Mouse (Mus musculus) kidney, postnatal 0 days (tissue): ENCODE measurements around the gene Copg2. TPM values are rescaled to one million over a fixed set of nuclear protein-coding genes. Genes with fewer than 3 reads are reported as not detected.

Experiments used
- ATAC-seq: fragments of 200-750 bp; cut with Nextera tagmentation; replicated peaks from 2 replicates; pipeline ENCODE4 v1.8.0; 2017; ENCODE audit warnings: low read depth, moderate number of reproducible peaks, moderate TSS enrichment, moderate library complexity; ENCODE audit not compliant: low FRiP score
- DNase-seq: peaks from one replicate; pipeline ENCODE4 v3.0.0-alpha.2; 2016; ENCODE audit warnings: low spot score
- H3K27ac ChIP-seq: fragments of 300-500 bp; sonication (generic); 2 replicates; pipeline ENCODE4 v1.5.1; 2014; ENCODE audit warnings: mild to moderate bottlenecking
- H3K27me3 ChIP-seq: fragments of 300-500 bp; sonication (generic); 2 replicates; pipeline ENCODE4 v1.6.1; 2014; ENCODE audit warnings: low read length, mixed read lengths; ENCODE audit not compliant: insufficient read depth
- H3K36me3 ChIP-seq: fragments of 300-500 bp; sonication (generic); 2 replicates; pipeline ENCODE4 v1.6.1; 2014; ENCODE audit warnings: low read length, mixed read lengths; ENCODE audit not compliant: insufficient read depth
- H3K4me1 ChIP-seq: fragments of 300-500 bp; sonication (generic); replicated peaks from 2 replicates; pipeline ENCODE4 v1.6.1; 2014; ENCODE audit warnings: antibody characterized with exemption, low read length, mixed read lengths; ENCODE audit not compliant: insufficient read depth
- H3K4me2 ChIP-seq: fragments of 300-500 bp; sonication (generic); 2 replicates; pipeline ENCODE4 v1.6.1; 2014; ENCODE audit warnings: mild to moderate bottlenecking, low read length, moderate library complexity, mixed read lengths
- H3K4me3 ChIP-seq: fragments of 300-500 bp; sonication (generic); replicated peaks from 2 replicates; pipeline ENCODE4 v1.5.1; 2014; ENCODE audit warnings: low read depth, low read length
- H3K9ac ChIP-seq: fragments of 300-500 bp; sonication (generic); 2 replicates; pipeline ENCODE4 v1.6.1; 2014; ENCODE audit warnings: low read depth, low read length
- H3K9me3 ChIP-seq: fragments of 300-500 bp; sonication (generic); replicated peaks from 2 replicates; pipeline ENCODE4 v1.6.1; 2016; ENCODE audit warnings: low read length, inconsistent platforms, mixed read lengths
- CTCF ChIP-seq: IDR thresholded peaks from 2 replicates; pipeline ENCODE4 v1.5.1; 2016; ENCODE audit warnings: antibody characterized with exemption, low read depth, mild to moderate bottlenecking, moderate library complexity
- WGBS: fragments of 180-500 bp; shearing (Covaris S2); extraction: QIAGEN DNeasy Blood & Tissue Kit; methylation state at CpG from one replicate; pipeline ENCODE4 v1.1.7; 2014; 5-methylcytosine and 5-hydroxymethylcytosine counted together
- polyA plus RNA-seq: library from polyadenylated mRNA; unstranded; fragments of >200 nt; fragmentation: Nextera tagmentation; extraction: Ambion mirVana; gene quantifications from 2 replicates; pipeline ENCODE4 v1.2.1, GENCODE M21; 2015

Copg2 gene
- polyA plus RNA-seq, 1 experiment from 2014 or later, result 19.9 TPM

GRCm38 (mm10) chr6:30714891-30715471 lies 181.6 kb downstream of the Copg2 start:
- ATAC-seq (no peak; the same call in 1 of the 2 replicates), DNase-seq (peak; percentile 92)
- WGBS, result 49% methylated on average over 5 of the region's 5 CpGs
- H3K27ac ChIP-seq, result peak overlapping the region; percentile 58; the same call in 1 of the 2 replicates
- no peak for TF ChIP-seq CTCF
- no peak overlapping the region for H3K9ac ChIP-seq
- H3K4me3 ChIP-seq, result no peak overlapping the region
- H3K36me3 ChIP-seq, result no peaks in the 10 kb centered on the region
- no peak overlapping the region; the same call in 1 of the 2 replicates for H3K4me2 ChIP-seq
- no peaks in the 10 kb centered on the region for H3K9me3 ChIP-seq
- no peaks in the 10 kb centered on the region; the same call in 1 of the 2 replicates for H3K4me1 ChIP-seq
- no peaks in the 10 kb centered on the region for H3K27me3 ChIP-seq

DNA sequence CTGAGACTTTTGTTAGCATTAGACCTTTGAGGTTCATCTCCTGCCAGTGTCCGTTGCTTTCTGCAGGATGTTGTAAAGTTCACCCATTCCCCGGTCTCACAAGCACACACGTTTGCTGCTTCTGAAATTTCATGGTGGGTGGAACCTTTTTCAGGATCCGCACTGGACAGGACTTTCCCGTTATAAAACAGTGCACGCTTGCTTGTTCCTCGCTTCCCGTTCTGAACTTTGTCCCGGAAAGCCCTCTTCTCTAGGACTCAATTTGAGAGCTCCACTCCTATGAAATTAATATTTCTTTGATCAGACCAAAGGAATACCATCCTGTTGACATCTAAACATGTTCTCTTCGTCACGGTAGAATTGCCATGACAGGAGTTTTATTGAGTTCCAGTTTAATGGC lies 182.7 kb downstream of the Copg2 start:
- Histone ChIP-seq H3K27ac (peak overlapping the region; percentile 55), H3K36me3 (no peaks in the 10 kb centered on the region), H3K4me3 (no peak overlapping the region), H3K9ac (no peak overlapping the region), H3K4me1 (no peaks in the 10 kb centered on the region; the same call in 1 of the 2 replicates), H3K27me3 (no peaks in the 10 kb centered on the region), H3K4me2 (peak overlapping the region; percentile 0; the same call in 1 of the 2 replicates), H3K9me3 (no peaks in the 10 kb centered on the region)
- DNase-seq (peak; percentile 58), ATAC-seq (no peak)
- WGBS, result 30% methylated on average over 11 of the region's 11 CpGs
- TF ChIP-seq CTCF, result no peak

DNA sequence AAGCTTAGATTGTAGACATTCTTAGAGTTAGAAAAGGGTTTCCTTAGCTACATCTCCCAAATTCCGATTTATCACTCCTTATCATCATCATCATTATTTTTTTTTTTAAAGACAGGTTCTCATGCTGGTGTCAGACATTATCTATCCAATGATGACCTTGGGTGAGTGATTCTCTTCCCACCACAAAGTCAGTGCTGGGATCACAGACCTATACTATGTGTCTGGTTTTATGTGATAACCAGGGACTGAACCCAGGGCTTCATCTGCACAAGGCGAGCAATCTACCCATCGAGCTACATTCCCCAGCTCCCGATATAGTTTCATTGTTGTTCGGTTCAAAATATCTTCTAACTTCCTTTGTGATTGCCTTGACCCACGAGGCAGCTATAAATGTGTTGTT lies 183.1 kb downstream of the Copg2 start:
- no peak overlapping the region for H3K4me3 ChIP-seq
- H3K9ac ChIP-seq, result no peak overlapping the region
- H3K4me2 ChIP-seq, result no peak overlapping the region; the same call in 1 of the 2 replicates
- H3K4me1 ChIP-seq, result no peaks in the 10 kb centered on the region; the same call in 1 of the 2 replicates
- no peaks in the 10 kb centered on the region for H3K9me3 ChIP-seq
- 73% methylated on average over 6 of the region's 6 CpGs for WGBS
- no peaks in the 10 kb centered on the region for H3K27me3 ChIP-seq
- H3K36me3 ChIP-seq, result no peaks in the 10 kb centered on the region
- no peak for TF ChIP-seq CTCF
- peak overlapping the region; percentile 55; the same call in 1 of the 2 replicates for H3K27ac ChIP-seq
- DNase-seq (no peak), ATAC-seq (no peak)

GRCm38 (mm10) chr6:30712484-30712883 lies 184.1 kb downstream of the Copg2 start:
- H3K36me3 ChIP-seq, result no peaks in the 10 kb centered on the region
- H3K4me3 ChIP-seq, result no peak overlapping the region
- no peak overlapping the region for H3K27ac ChIP-seq
- 61% methylated on average over 7 of the region's 7 CpGs for WGBS
- H3K4me1 ChIP-seq, result no peaks in the 10 kb centered on the region; the same call in 1 of the 2 replicates
- DNase-seq (peak; percentile 56), ATAC-seq (no peak)
- H3K27me3 ChIP-seq, result no peaks in the 10 kb centered on the region
- H3K9ac ChIP-seq, result no peak overlapping the region
- no peak overlapping the region for H3K4me2 ChIP-seq
- TF ChIP-seq CTCF, result no peak
- no peaks in the 10 kb centered on the region for H3K9me3 ChIP-seq

DNA sequence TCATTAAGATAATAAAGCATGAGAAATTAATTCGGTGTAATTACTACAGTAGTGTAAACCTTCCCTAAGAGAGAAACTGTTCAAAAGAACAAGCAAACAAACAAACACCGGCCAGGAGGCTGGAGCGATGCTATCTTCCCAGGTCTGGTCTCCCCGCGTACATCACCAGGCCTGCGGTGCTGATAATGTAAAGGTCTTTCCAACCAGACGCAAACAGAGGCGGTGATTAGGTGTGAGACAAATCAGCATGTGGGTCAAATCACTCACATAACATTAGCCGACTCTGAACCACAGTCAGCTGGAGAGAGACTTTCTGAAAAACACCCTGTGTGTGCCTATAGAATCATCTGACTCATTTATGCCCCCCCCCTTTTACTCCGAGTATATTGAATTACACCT lies 185.2 kb downstream of the Copg2 start:
- no peaks in the 10 kb centered on the region for H3K9me3 ChIP-seq

DNA sequence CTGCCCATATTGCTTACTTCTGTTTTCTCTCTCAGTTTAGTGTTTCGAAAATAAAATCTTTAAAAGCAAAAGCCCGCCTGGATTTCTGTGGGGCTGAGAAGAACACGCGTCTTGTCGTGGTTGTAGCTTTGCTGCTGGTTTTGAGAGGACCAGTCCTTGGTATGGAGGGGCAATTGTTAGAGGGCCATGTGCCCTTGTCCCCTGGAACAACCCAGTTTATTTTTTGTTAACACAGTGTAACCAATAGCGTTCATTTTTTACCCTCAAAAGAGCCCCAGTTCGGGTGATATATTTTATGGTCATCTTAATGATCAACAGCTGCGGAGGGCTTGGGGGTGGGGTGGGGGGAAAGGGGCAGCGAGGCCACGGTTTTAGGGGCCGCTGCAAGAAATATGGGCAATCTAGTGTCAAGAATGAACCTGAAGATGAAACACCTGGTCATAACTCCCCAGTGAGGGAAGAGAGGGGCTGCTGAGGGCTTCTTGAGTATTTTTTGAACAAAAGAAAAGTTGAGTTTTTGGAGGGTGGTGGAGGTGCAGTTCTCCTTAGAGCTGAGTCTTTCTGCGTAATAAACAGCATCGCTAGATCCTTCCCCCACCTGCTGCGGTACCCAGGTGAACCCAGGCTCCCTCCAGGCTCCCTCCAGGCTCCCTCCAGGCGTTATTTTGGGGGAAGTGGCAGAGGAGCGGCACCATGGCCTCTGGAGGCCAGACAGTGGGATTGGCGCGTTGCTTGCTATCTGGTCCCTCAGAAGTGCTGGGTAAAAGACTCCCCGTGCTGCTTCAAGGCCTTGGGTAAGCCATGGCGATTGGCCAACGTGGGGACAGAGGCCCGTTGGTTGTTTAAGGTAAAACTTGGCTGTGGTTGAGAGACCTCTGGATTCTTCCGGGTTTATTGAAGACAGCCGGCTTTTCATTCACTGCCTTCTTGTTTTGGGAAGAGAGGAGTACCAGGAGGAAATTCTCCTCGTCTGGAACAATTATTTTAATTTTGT lies 185.9 kb downstream of the Copg2 start:
- Histone ChIP-seq H3K4me3 (no peak overlapping the region), H3K27me3 (no peaks in the 10 kb centered on the region), H3K4me2 (no peak overlapping the region), H3K9me3 (no peaks in the 10 kb centered on the region), H3K9ac (no peak overlapping the region), H3K36me3 (no peaks in the 10 kb centered on the region), H3K27ac (0 out of 2 replicates have a peak overlapping the region, but pooled peaks have one; percentile 32), H3K4me1 (no peaks in the 10 kb centered on the region; the same call in 1 of the 2 replicates)
- no peak for TF ChIP-seq CTCF
- WGBS, result 42% methylated on average over 25 of the region's 25 CpGs
- no peak for DNase-seq
- no peak for ATAC-seq

More for the DNA sequence above, 185.2 kb downstream of the Copg2 start:
- Histone ChIP-seq H3K36me3 (no peaks in the 10 kb centered on the region), H3K9ac (no peak overlapping the region), H3K27me3 (no peaks in the 10 kb centered on the region), H3K4me3 (no peak overlapping the region), H3K4me2 (no peak overlapping the region), H3K4me1 (no peaks in the 10 kb centered on the region; the same call in 1 of the 2 replicates), H3K27ac (no peak overlapping the region)
- no peak for ATAC-seq
- TF ChIP-seq CTCF, result no peak
- no peak for DNase-seq
- 70% methylated on average over 10 of the region's 10 CpGs for WGBS
